Mouse (Mus musculus): ENCODE data around the gene Olfr490. TPM values are rescaled to one million over a fixed set of nuclear protein-coding genes. Genes with fewer than 3 reads are reported as not detected.

The Olfr490 gene
- polyA plus RNA-seq (2012; rRNA removed) = not detected in 2 replicates

GRCm38 (mm10) chr7:108288834-108289233 is at the start of gene Olfr490:
Gene Olfr490, minus strand, starts transcription at chr7:108288934.
- H3K36me3 ChIP-seq (ENCODE audit: control insufficient read depth, insufficient read depth, low read length) = no peaks in the 10 kb centered on the region
- H3K4me3 ChIP-seq (ENCODE audit: insufficient read depth, low read depth, low read length) = no peak within 1 kb of the TSS
- H3K27me3 ChIP-seq (replicated peaks; ENCODE audit: control insufficient read depth, insufficient read depth, low read length) = no peaks in the 10 kb centered on the region
- H3K4me1 ChIP-seq (ENCODE audit: control insufficient read depth, insufficient read depth, low read length) = no peaks in the 10 kb centered on the region
- TF ChIP-seq POLR2A (IDR thresholded peaks at IDR 0.05; ENCODE audit: low read depth, low read length) (no peak), CTCF (conservative IDR thresholded peaks at IDR 0.05; ENCODE audit: insufficient read depth, insufficient read length, low read depth, low read length) (no peak)
- no peak within 1 kb of the TSS for H3K27ac ChIP-seq (ENCODE audit: insufficient read depth, low read depth, low read length)
- no peak for DNase-seq

DNA sequence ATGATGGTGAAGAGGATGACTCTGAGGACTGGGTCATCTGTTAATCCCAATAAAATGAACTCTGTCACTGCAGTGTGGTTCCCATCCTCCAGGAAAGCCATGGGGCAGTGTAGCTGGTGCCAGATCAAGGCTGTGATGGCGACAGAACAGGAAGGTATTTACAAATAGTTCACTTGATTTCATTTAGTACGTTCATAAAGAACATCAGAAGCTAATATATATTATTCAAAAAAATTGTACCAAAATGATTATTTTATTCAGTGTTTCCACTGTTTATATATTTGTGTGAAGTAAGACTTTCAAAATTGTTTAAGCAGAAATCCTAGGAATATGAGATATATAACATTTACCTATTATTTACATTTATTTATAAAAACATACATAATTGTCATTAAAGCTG is 34.8 kb upstream of the Olfr490 start, which contains the start of gene Olfr492:
Gene Olfr492 (minus strand): TSS at position 101 of the 400 bp plus-strand sequence.
- TF ChIP-seq POLR2A (IDR thresholded peaks at IDR 0.05; ENCODE audit: low read depth, low read length) = no peak
- no peak for TF ChIP-seq CTCF (conservative IDR thresholded peaks at IDR 0.05; ENCODE audit: insufficient read depth, insufficient read length, low read depth, low read length)
- no peak for DNase-seq
- Histone ChIP-seq H3K36me3 (ENCODE audit: control insufficient read depth, insufficient read depth, low read length) (no peaks in the 10 kb centered on the region), H3K4me3 (ENCODE audit: insufficient read depth, low read depth, low read length) (no peak within 1 kb of the TSS), H3K4me1 (ENCODE audit: control insufficient read depth, insufficient read depth, low read length) (no peaks in the 10 kb centered on the region), H3K27ac (ENCODE audit: insufficient read depth, low read depth, low read length) (no peak within 1 kb of the TSS), H3K27me3 (replicated peaks; ENCODE audit: control insufficient read depth, insufficient read depth, low read length) (no peaks in the 10 kb centered on the region)
- 82% methylated on average over 2 of the region's 2 CpGs for WGBS

DNA sequence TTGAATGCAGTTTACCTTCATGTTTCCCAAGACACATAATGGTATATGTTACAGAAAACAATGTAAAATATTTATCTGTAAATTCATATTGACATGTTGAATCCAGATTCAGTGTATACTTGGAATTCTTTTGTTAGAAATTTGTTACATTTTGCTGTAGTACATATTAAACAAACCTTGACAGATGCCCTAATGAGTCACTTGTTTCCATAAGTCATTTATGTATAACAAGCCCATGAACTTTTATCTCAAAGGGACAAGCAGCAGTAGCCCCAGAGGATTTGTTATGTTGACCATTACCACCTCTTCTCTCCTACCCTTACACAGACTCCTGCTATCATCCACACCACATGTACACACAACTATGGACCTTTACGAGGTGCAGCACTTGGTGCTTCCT is 24.4 kb upstream of the Olfr490 start, which contains the start of gene Olfr491:
Gene Olfr491 (plus strand): TSS at position 301 of the 400 bp plus-strand sequence.
- DNase-seq = no peak
- Histone ChIP-seq H3K4me3 (ENCODE audit: insufficient read depth, low read depth, low read length) (no peak within 1 kb of the TSS), H3K27me3 (replicated peaks; ENCODE audit: control insufficient read depth, insufficient read depth, low read length) (no peaks in the 10 kb centered on the region), H3K4me1 (ENCODE audit: control insufficient read depth, insufficient read depth, low read length) (no peaks in the 10 kb centered on the region), H3K36me3 (ENCODE audit: control insufficient read depth, insufficient read depth, low read length) (no peaks in the 10 kb centered on the region), H3K27ac (ENCODE audit: insufficient read depth, low read depth, low read length) (no peak within 1 kb of the TSS)
- WGBS = 71% methylated on average over 1 of the region's 1 CpGs
- TF ChIP-seq CTCF (conservative IDR thresholded peaks at IDR 0.05; ENCODE audit: insufficient read depth, insufficient read length, low read depth, low read length) (no peak), POLR2A (IDR thresholded peaks at IDR 0.05; ENCODE audit: low read depth, low read length) (no peak)

DNA sequence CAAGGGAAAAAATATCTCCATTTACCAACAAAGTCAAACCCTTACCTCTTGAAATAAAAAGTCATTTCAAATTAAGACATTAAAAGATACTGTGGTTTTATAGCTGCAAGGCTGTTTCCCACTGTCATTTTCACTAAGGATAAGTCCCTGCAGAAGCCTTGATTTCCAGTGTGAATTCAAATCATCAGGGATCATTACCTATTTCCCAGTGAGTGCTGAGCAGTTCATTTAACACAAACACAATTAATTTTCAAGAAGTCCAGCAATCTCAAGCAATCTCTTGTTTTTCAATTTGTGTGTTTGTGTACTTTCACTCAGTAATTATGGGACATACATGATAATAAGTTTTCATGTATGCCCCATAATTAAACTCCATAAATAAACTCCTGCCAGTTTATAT is 30.5 kb downstream of the Olfr490 start, which contains the start of gene Olfr488:
Gene Olfr488 (minus strand): TSS at position 101 of the 400 bp plus-strand sequence.
- Histone ChIP-seq H3K36me3 (ENCODE audit: control insufficient read depth, insufficient read depth, low read length) (no peaks in the 10 kb centered on the region), H3K27me3 (replicated peaks; ENCODE audit: control insufficient read depth, insufficient read depth, low read length) (no peaks in the 10 kb centered on the region), H3K4me1 (ENCODE audit: control insufficient read depth, insufficient read depth, low read length) (no peaks in the 10 kb centered on the region), H3K4me3 (ENCODE audit: insufficient read depth, low read depth, low read length) (no peak within 1 kb of the TSS), H3K27ac (ENCODE audit: insufficient read depth, low read depth, low read length) (no peak within 1 kb of the TSS)
- TF ChIP-seq CTCF (conservative IDR thresholded peaks at IDR 0.05; ENCODE audit: insufficient read depth, insufficient read length, low read depth, low read length) = no peak
- no peak for TF ChIP-seq POLR2A (IDR thresholded peaks at IDR 0.05; ENCODE audit: low read depth, low read length)
- no peak for DNase-seq

Other genes starting within 250 kb of the Olfr490 start
- not detected in 2 replicates for gene Olfr479, start 238.2 kb downstream of the Olfr490 start, polyA plus RNA-seq (2012; rRNA removed)
- gene Olfr480, start 221.6 kb downstream of the Olfr490 start, polyA plus RNA-seq (2012; rRNA removed) = not detected in 2 replicates
- gene Olfr481, start 209.1 kb downstream of the Olfr490 start, polyA plus RNA-seq (2012; rRNA removed) = not detected in 2 replicates
- 0.03 TPM in 1 of 2 replicates, not detected in the other for gene Olfr482, start 191.3 kb downstream of the Olfr490 start, polyA plus RNA-seq (2012; rRNA removed)
- not detected in 2 replicates for gene Olfr483, start 188.1 kb downstream of the Olfr490 start, polyA plus RNA-seq (2012; rRNA removed)
- gene Olfr484, start 161.5 kb downstream of the Olfr490 start, polyA plus RNA-seq (2012; rRNA removed) = not detected in 2 replicates
- gene Olfr485, start 129.1 kb downstream of the Olfr490 start, polyA plus RNA-seq (2012; rRNA removed) = not detected in 2 replicates
- gene Olfr486, start 116.2 kb downstream of the Olfr490 start, polyA plus RNA-seq (2012; rRNA removed) = not detected in 2 replicates
- gene Olfr487, start 74.3 kb downstream of the Olfr490 start, polyA plus RNA-seq (2012; rRNA removed) = not detected in 2 replicates
- not detected in 2 replicates for gene Olfr488, start 30.6 kb downstream of the Olfr490 start, polyA plus RNA-seq (2012; rRNA removed)
- gene Olfr491, start 24.5 kb upstream of the Olfr490 start, polyA plus RNA-seq (2012; rRNA removed) = not detected in 2 replicates
- gene Olfr492, start 34.7 kb upstream of the Olfr490 start, polyA plus RNA-seq (2012; rRNA removed) = not detected in 2 replicates
- gene Olfr493, start 58.0 kb upstream of the Olfr490 start, polyA plus RNA-seq (2012; rRNA removed) = not detected in 2 replicates
- not detected in 2 replicates for gene Olfr494, start 76.4 kb upstream of the Olfr490 start, polyA plus RNA-seq (2012; rRNA removed)
- not detected in 2 replicates for gene Olfr495, start 104.2 kb upstream of the Olfr490 start, polyA plus RNA-seq (2012; rRNA removed)
- gene Olfr497, start 131.5 kb upstream of the Olfr490 start, polyA plus RNA-seq (2012; rRNA removed) = not detected in 2 replicates
- not detected in 2 replicates for gene Olfr498, start 176.4 kb upstream of the Olfr490 start, polyA plus RNA-seq (2012; rRNA removed)
- not detected in 2 replicates for gene Olfr502, start 236.1 kb upstream of the Olfr490 start, polyA plus RNA-seq (2012; rRNA removed)